Mouse (Mus musculus) left cerebral cortex, postnatal 14 days (tissue): ENCODE data around the gene Dkkl1. TPM values are rescaled to one million over a fixed set of nuclear protein-coding genes. Genes with fewer than 3 reads are reported as not detected.
A peak's percentile ranks its signal among the peaks of the same experiment; 100 is the strongest.

ENCODE experiments used
- DNase-seq, 2 experiments: peaks; one replicate each; pipeline ENCODE4 v3.0.0; 2021 to 2022; ENCODE audit warnings: low spot score in 2 of 2, mixed read lengths in 1 of 2
- intact Hi-C: fragments of 180-260 bp; cut with DNase I; formaldehyde crosslinking; loops from one replicate; pipeline ENCODE4 v1.15.1; 2025
- total RNA-seq, 2 experiments: library from RNA; stranded (reverse); gene quantifications; 2 replicates each; pipeline ENCODE4 v1.2.3; 2021

Dkkl1 gene
- total RNA-seq, 2 experiments from 2014 or later = 13.7 to 17.3 TPM

DNA sequence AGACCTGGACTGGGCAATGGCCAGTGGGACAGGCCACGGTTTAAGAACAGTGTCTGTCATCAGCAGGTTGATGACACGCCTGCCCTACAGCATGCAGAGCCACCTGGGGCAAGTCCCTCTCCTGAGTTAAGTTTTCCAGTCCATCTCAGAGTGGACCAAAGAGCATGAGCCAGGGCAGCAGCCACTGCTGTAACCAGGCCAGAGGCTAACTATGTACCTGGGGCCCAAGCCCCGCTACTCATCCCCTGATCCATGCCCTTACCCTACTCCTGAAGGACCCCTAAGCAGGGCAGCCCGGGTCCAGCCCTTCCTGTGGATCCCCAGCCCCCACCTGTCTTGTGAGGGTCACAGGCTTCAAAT is 15.8 kb downstream of the Dkkl1 start:
- intact Hi-C loops = no loop called here
- DNase-seq = no peak

DNA sequence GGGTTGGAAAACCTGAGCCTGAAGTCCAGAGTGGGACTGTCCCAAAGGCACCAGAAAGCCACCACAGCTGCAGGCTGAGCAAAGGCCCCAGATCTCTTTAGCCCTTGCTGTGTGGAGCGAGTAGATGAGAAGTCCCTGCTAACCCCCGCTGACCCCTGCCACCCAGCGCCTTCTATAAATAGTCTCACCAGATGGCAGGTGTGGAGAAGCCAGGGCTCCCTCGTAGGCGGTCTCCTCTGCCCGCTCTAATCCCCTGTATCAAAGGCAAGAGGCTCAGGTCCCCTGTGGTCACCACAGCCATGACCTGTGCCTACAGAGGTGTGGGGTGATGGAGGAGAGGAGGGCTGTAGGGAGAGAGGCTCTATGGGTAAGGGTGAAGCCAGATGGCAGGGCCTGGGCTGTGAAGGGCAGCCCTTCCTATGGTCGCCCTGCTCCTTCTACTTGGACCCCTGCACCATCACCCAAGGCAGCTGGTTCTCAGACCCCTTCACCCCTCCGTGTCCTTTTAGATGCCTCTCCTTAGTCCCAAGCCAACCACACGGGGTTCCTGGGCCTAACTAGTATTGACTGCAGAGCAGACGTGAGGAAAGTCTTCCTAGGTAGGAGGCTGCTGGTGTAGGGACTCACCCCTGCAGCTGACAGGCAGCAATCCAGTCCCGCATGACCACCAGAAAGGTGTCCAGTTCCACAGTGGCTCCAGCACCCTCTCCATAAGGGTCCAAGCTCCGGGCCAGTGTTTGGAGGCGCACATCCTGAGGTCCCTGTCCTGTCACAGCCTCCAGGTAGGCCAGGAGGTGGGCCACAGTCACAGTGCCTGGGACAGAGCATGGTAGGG is 16.4 kb downstream of the Dkkl1 start:
- intact Hi-C loops = no loop called here
- DNase-seq = no peak

DNA sequence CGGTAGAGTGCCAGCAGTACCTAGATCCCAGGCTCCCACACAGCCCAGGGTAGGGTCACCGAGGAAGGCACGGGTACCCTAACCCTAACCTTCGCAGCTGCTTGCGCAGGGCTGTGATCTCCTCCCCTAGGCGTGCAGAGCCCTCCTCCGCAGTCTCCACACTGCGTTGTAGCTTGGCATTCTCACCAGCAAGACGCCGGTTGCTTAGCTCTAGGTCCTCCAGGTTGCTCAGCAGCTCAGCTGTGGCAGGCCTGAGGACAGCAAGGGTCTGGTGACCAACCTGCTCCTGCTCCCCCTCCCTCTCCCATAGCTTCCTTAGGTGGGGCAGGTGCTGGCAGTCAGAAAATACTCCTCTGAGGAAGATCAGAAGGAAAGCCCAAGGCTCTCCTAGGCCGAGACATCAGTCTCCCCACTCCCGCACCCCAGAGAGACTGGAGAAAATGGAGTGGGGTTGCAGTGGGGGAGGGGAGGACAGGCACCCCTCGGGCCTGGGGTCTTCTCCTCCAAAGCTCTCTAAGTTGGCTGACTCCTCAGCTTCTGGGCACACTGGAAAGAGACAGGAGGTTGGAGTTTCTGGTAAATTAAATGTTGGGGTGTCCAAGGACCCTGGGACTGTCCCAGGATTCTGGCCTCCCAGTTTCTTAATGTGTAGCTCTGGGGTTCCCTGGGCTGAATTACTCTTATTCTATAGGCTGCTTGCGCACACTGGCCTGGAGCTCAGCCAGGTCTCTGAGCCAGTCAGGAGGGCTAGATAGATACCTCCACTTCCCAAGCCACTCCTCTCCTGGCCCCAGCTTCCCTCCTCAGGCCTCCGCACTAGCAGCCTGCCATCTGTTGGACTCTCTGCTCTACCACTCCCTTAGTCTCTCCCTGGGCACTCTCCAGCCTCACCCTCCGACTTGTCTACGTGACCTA is 17.8 kb downstream of the Dkkl1 start:
- no peak for DNase-seq
- intact Hi-C loops = no loop called here

DNA sequence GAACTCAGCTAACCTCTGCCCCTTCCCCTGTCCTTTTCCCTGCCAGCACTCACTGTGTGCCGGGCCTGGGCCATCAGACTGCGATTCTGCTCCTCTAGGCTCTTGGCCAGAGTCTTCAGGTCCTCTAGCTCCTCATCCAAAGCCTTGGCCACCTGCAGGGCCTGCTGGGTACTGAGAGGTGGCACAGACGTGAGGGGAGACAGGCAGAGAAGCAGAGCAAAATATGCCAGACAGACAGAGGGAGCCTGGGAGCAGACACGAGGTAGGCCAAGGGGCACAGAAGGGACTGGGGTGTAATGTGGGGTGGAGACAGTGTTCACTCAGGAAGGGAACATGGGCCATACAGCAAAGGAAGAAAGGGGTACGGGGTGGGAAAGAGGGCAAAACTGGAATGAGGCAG is 18.5 kb downstream of the Dkkl1 start:
- DNase-seq = no peak
- intact Hi-C loops = no loop called here

DNA sequence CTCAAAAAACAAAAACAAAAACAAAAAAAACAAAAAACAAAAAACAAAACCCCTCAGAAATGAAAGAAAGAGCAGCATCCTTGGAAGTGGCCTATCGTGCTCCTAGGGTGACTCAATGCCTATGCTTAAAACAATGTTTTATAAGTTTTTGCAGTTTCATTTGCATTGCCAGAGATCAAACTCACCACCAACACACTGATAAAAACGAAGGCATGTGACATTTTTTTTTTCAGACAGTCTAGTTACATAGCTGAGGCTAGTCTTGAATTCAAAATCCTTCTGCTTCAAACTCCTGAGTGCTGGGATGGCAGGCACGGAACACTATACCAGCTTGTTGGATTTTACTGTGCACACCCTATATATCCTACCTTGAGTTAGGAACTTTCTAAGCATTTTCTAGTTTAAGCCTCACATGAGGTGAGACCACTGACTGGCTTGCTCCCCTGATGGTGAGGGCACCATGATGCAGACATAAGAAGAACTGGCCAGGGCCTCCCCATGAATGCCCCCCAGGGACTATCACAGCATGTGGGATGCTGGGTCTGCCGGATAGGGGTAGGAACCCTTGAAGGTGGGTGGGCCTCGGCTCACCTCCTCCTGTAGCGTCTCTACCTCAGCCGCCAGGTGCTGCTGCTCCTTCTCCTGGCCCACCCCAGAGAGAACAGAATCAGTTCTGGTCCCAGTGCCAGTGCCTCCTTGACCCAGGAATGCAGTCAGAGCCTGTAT is 19.2 kb downstream of the Dkkl1 start:
- intact Hi-C loops = no loop called here
- no peak for DNase-seq

DNA sequence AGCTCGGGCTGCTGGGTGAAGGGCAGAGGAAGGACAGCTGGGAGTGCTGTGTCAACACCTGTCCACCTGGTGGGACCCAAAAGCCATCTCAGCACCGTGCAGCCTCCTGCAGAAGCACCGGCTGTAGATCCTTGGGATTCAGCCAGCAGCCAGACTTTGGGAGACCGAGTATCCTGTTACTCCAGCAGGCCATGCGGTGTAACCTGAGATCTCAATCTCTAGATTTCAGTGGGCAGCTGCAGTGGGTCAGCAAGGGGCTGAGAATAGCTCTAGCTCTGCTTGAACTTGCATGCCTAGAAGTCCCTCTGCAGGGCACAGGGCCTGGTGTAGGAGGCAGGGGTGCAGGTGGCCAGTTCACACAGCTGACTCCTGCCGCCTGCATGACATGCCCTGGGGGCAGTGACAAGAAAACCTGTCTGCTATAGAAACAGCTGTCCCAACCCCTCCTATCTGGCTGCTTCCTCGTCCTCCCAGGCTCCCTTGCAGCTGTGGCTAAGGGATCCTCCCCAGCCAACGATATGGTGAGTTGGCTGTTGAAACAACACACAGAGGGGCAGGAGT is 20.1 kb downstream of the Dkkl1 start:
- no peak for DNase-seq
- intact Hi-C loops = no loop called here

DNA sequence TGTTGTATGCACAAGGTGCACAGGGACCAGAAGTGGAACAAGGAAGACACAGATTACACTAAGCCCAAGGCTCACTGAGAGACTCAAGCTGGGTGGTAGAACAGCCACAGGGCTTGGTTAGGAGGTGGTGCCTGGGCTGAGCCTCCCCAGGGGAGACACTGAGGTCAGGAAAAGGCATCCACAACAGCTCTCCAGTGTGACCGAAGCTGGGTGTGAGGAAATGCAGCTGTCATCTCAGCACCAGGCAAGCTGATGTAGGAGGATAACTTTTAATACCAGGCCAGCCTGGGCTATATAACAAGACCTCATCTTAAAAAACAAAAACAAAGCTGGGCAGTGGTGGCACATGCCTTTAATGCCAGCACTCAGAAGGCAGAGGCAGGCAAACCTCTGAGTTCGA is 20.8 kb downstream of the Dkkl1 start:
- intact Hi-C loops = no loop called here
- DNase-seq = no peak

DNA sequence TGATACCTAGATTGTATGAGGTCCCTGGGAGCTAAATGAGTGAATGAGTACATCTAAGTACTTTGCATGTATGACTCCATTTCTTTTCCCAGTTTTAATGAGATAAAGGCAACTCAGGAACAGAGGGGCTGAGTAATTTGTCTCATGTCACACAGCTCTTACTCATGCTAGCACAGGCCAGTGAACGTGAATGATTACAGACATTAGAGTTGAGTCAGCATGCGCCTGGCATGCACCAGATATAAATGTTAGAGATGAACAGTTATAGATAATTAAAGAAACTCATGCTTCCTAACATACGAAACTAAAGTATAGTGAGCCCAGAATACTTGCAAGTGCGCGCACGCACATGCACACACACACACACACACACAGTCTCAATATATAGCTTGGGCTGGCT is 21.8 kb downstream of the Dkkl1 start:
- DNase-seq = no peak
- intact Hi-C loops = no loop called here

DNA sequence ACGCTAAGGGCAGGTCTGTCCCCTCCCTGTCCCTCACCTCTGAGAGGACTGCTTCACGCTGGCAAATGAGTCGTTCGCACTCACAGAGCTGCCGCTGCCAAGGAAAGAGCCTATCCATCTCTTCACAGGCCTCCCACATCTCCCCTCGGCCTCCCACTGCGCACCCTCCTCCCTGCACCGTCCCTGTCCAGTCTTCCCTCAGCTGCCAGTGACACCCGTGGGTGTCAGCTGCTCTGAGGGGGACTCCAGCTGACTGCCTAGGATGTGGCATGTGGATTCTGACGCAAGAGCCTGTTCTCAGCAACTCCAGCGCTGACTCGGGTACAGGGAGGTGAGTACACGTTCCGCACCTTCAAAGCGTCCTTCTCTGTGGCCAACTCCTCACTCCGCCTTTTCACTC is 22.3 kb downstream of the Dkkl1 start:
- intact Hi-C loops = no loop called here
- peak in 1 of 2 experiments; percentile 25 for DNase-seq

DNA sequence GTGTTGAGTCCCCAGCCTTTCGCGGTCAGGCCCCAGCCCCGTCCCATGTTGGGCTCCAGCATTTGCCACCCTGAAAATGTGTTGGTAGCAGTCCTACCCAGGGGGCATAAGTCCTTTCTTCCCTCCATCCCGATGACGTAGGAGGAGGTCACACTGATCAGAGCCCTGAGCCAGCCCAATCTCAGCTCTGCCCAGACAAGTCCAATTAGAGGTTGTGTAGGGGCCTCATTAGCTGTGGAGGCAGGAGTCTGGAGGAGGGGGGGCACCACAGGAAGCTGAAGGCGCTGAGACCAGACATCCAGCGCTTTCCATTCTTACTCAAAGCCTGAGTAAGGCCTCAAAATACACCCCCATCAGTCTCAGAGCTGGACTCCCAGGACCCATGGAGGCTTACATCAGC is 26.0 kb downstream of the Dkkl1 start:
- no peak for DNase-seq
- intact Hi-C loops = no loop called here

DNA sequence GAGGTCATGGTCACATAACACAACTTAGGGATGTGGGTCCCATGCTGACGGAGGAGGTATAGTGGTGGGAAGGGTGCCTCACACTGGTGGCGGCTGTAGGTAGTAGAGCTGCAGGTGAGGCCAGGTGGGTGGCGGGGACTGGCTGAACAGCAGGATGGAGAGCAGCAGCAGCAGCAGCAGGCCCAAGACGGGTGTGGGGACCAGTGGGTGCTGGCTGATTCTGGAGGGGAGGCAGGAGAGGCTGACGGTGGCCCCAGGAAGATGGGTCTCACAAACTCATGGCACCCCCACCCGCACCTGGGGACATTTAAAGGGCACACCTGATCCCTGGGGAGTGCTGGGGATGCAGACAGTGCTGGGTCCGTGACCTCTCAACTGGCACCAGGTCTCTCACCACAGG is 28.3 kb downstream of the Dkkl1 start:
- DNase-seq = no peak
- intact Hi-C loops = no loop called here

DNA sequence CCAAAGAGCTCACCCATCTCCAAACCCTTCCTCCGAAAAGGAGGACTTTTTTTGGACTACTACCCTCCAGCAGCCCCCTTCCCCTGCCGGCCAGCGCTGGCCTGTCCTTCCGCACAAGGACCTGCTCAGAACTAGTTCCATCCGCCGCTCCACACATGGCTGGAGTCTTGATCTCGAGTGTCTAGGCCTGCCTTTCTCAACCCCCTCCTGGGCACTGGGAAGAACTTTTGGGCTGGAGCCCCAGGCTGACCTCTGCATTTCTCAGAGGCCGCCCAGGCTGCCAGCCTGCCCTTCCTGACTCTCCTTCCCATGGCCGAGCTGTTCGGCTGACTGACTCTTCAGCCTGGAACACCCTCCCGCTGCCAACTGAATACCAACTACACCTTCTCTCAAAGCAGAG is 29.3 kb downstream of the Dkkl1 start:
- no peak for DNase-seq
- intact Hi-C loops = no loop called here

DNA sequence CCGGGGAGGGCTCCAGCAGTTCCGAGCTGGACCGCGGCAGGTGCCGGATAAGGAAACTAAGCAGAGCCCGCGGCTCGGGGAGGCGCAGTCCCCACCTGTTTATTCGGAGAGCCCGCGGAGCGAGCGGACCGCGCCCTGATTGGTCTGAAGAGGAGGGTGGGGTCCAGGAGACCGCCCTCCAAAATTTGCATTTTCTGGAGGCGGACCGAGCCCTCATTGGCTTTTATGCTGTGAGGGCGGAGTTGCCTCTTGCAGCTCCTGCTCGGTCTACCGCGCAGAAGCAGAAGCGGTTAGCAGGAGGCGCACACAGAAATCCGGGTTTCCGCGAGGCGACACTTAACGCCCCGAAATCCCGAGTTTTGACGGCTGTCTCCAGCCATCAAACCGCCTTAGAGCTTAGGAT is 29.7 kb downstream of the Dkkl1 start:
- intact Hi-C loops = no loop called here
- DNase-seq = peak; percentile 87 to 91

DNA sequence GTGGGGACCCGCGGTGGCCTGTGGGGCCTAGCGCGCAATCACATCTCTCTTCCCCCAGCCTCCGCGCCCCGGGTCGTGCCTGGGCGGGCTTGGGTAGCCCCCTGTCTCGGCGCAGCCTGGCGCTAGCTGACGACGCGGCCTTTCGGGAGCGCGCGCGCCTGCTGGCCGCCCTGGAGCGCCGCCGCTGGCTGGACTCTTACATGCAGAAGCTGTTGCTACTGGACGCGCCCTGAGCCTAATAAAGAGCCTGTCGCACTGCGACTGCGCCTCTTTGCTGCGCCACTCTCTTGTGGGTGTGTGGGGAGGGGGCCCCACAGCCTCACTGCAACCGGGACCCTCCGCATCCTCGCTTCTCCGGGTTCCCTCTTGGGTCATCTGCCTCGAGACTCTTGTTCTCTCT is 30.4 kb downstream of the Dkkl1 start:
- intact Hi-C loops = no loop called here

DNA sequence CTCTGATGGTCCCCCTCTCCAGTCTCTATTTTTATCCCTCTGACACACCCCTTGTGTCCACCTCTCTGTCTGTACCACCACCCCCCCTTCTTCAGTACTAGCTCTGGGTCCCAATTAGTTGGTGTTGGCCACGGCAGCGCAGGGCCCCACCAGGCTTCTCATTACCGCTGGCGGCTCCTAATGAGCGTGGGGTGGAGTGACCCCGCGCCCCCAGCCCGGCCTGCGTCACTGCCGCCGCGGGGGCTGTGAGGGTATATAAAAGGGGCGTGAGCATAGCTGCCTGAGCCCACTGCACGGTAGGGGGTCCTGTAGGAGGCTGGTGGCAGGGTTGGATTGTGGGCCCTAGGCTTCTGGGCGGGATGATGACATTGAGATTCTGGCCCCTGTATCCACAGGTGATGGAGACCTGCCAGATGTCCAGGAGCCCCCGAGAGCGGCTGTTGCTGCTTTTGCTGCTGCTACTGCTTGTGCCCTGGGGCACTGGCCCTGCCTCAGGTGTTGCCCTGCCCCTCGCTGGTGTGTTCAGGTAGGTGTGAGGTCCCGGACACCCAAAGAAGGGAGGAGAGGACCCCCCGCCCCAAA is 31.0 kb downstream of the Dkkl1 start, which contains the start of gene Pth2:
Gene Pth2, plus strand, starts transcription at position 100 of the 582 bp plus-strand sequence.
- DNase-seq = no peak
- intact Hi-C loops = no loop called here

More for the DNA sequence above, 30.4 kb downstream of the Dkkl1 start:
- no peak for DNase-seq

DNA sequence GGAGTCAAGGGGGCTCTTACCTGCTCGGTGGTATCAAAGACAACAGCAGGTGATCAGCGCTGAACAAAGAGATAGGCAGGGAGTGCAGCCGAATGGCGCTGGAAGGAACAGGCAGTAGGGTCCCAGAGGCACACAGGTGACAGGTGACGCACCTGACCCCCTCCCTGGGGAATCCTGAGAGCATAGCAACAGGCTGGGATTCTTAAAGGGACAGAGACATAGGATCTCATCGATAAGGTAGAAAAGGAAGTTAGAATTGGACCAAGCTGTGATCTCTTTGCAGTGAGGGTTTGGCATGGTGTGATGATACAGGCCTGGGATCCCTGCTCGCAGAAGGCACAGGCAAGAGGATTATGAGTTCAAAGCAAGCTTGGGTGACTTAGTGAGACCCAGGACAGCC is 32.5 kb downstream of the Dkkl1 start, which contains the start of gene Gfy:
Gene Gfy, minus strand, starts transcription at position 101 of the 400 bp plus-strand sequence.
- no peak for DNase-seq
- intact Hi-C loops = loop anchor here (5.0 kb wide), 1 partner anchor 118 kb away; no protein-coding TSS in a partner anchor

DNA sequence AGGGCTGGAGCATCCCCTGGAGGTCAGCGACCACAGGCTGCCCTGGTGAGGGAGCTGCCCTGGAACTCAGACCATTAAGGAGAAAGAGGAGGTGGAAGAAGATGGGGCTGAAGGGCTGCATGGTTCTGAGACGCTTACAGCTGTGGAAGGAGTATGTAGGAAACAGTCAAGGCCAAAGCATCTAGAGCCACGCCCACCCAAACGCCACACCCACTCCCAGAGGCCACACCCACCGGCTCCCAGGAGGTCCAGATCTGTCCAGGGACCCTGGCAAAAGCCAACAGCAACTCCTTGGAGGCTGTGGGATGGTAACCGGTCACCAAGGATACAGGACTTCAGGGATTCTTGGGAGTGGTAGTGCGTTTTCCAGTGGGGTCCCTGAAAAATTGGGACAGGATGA is 33.4 kb downstream of the Dkkl1 start:
- intact Hi-C loops = loop anchor here (5.0 kb wide), 1 partner anchor 119 kb away; no protein-coding TSS in a partner anchor
- DNase-seq = no peak

DNA sequence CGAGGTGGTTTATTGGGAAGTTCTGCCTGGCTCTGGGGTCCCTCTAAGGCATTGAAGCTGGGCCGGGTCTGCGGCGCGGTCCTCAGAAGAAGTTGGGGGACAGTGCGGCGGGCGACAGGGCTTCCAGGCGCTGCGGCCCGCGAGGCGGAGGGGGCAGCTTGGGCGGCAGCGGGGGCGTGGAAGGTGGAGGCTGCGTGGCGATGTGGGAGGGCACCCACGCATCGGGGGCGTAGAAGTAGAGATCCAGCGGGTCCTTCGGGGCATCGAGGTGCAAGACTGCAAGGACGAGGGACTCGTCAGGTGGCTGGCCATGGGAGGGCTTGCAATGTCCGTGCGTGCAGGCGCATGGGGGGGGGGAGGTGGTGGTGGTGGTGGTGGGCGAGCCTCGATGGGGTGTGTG is 35.6 kb downstream of the Dkkl1 start:
- DNase-seq = no peak
- intact Hi-C loops = loop anchor here (5.0 kb wide), 1 partner anchor 121 kb away; no protein-coding TSS in a partner anchor

DNA sequence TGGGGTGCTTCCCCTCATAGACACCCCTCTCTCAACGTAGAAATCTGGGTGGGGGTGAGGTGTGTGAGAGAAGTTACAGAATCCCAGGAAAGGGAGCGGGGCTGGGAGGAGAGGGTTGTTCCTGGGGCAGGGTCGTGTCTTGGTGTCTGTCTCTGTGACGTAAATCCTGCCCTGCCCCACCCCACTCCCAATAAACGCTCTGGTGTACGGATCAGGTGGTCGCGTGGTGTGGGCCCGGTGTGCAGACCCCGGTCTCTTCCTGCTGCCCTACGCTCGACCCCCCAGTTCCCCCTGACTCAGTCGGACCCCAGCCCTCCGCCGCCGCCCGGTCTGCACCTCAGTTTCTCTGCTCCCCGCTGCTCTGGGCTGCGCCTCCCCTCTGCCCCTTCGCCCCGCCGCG is 36.0 kb downstream of the Dkkl1 start:
- intact Hi-C loops = loop anchor here (5.0 kb wide), 1 partner anchor 121 kb away; no protein-coding TSS in a partner anchor
- no peak for DNase-seq
